Mouse (Mus musculus): ENCODE measurements at regions not wholly inside any gene's neighbourhood (a gene's known extent, or its start where the extent isn't known, plus 50 kb on each side); places are given as distances from the start of the nearest gene placed in this dataset.

DNA sequence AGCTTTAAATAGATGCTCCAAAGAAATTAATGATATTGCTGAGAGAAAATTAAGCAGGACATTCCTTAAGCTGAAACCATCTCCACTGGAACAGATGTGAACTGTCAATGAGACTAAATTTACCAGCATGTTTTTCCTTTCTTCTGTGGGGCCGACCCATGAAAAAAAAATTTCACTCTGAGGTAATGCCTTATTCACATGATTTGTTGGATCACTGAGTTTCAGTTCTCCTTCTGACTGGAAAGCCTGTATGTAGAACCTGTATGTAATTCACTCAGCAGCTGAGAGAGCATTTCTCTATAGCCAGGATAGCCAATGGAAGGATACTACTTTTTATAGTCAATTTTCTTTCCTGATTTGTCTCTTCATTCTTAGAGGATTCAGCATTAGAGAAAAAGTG lies 535.3 kb downstream of the Hdgfl1 start:
- Histone ChIP-seq H3K36me3 (replicated peaks; ENCODE audit: control insufficient read depth, insufficient read depth) (no peaks in the 10 kb centered on the region), H3K4me1 (replicated peaks; ENCODE audit: control insufficient read depth, insufficient read depth, low read length) (no peaks in the 10 kb centered on the region), H3K27me3 (ENCODE audit: control insufficient read depth, insufficient read depth, low read length) (no peaks in the 10 kb centered on the region), H3K4me2 (replicated peaks) (no peak overlapping the region), H3K4me3 (replicated peaks; ENCODE audit: low read length) (no peak overlapping the region), H3K9me3 (ENCODE audit: control insufficient read depth, low read length) (no peaks in the 10 kb centered on the region), H3K27ac (no peak overlapping the region), H3K9ac (no peak overlapping the region)
- ATAC-seq (ENCODE audit: low FRiP score) (no peak), DNase-seq (ENCODE audit: low spot score) (no peak)
- 64% methylated on average over 1 of the region's 1 CpGs for WGBS

DNA sequence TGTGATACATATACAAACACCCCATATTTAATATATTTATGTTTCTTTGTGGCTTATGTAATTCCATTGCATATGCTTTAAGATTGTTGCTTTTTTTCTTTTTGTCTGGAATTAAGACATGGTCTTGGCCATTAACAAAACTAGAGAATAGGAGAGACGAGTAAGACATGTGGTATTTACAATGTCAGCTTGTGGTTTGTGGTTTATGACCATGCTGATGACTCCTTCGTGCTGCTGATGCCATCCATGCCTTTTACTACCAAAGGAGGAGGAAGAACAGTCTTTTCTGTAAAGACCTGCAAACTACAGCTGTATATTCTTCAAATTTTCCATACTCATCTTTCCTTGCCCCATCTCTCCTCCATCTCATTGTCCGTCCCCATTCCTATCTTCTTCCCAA lies 552.7 kb downstream of the Hdgfl1 start:
- H3K27me3 ChIP-seq (ENCODE audit: control insufficient read depth, insufficient read depth, low read length): no peaks in the 10 kb centered on the region
- no peak overlapping the region for H3K4me2 ChIP-seq (replicated peaks)
- H3K9me3 ChIP-seq (ENCODE audit: control insufficient read depth, low read length): no peaks in the 10 kb centered on the region
- no peak overlapping the region for H3K4me3 ChIP-seq (replicated peaks; ENCODE audit: low read length)
- no peak for ATAC-seq (ENCODE audit: low FRiP score)
- no peaks in the 10 kb centered on the region for H3K4me1 ChIP-seq (replicated peaks; ENCODE audit: control insufficient read depth, insufficient read depth, low read length)
- H3K27ac ChIP-seq: no peak overlapping the region
- no peaks in the 10 kb centered on the region for H3K36me3 ChIP-seq (replicated peaks; ENCODE audit: control insufficient read depth, insufficient read depth)
- WGBS: 84% methylated on average over 3 of the region's 3 CpGs
- H3K9ac ChIP-seq: no peak overlapping the region
- DNase-seq (ENCODE audit: low spot score): no peak

DNA sequence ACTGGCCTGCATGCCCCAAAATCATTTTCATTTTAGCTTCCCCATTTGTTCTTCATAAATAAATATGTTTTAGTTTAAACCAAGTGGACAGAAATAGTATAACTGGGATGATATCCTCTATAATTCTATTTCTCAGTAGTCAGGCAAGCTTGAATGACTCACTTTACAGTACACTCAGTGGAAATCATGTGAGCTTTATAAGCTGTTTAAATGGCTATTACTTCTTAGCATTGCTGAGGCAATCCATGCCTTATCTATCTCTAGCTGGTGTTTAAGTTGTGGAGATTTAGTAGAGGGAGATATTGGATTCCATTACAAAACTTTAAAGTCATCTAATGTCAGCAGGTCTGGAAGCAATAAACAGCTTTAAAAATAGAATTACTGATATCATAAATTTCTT lies 553.4 kb downstream of the Hdgfl1 start:
- Histone ChIP-seq H3K27ac (no peak overlapping the region), H3K9me3 (ENCODE audit: control insufficient read depth, low read length) (no peaks in the 10 kb centered on the region), H3K27me3 (ENCODE audit: control insufficient read depth, insufficient read depth, low read length) (no peaks in the 10 kb centered on the region), H3K4me3 (replicated peaks; ENCODE audit: low read length) (no peak overlapping the region), H3K36me3 (replicated peaks; ENCODE audit: control insufficient read depth, insufficient read depth) (no peaks in the 10 kb centered on the region), H3K9ac (no peak overlapping the region), H3K4me2 (replicated peaks) (no peak overlapping the region), H3K4me1 (replicated peaks; ENCODE audit: control insufficient read depth, insufficient read depth, low read length) (no peaks in the 10 kb centered on the region)
- ATAC-seq (ENCODE audit: low FRiP score) (no peak), DNase-seq (ENCODE audit: low spot score) (no peak)

DNA sequence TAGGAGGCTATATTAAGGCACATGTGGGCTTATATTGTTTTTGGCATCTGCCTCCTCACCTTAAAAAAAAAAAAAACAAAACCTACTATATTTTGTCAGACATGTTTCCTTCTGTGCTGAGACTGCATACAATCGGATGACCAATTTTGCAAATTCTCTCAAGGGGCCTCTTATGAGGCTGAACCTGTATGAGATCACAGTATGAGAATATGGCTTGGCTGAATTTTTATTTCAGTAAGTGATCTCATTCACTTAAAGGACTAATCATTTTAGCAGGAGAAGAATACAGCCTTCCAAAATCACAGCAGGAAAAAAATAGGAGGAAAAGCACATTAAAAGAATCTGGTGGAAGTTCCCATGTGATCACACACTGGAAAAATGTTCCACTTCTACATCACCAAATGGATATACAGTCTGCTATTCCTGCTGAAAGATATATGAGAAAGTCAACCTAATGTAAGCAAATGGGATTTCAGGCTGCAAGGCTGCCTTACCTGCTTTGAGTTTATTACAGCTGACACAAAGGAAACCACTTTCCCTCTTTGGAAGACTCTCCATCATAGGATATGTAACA lies 564.3 kb downstream of the Hdgfl1 start:
- H3K4me2 ChIP-seq (replicated peaks): no peak overlapping the region
- no peaks in the 10 kb centered on the region for H3K36me3 ChIP-seq (replicated peaks; ENCODE audit: control insufficient read depth, insufficient read depth)
- WGBS: 71% methylated on average over 1 of the region's 1 CpGs
- no peaks in the 10 kb centered on the region for H3K4me1 ChIP-seq (replicated peaks; ENCODE audit: control insufficient read depth, insufficient read depth, low read length)
- H3K4me3 ChIP-seq (replicated peaks; ENCODE audit: low read length): no peak overlapping the region
- ATAC-seq (ENCODE audit: low FRiP score) (no peak), DNase-seq (ENCODE audit: low spot score) (no peak)
- H3K9me3 ChIP-seq (ENCODE audit: control insufficient read depth, low read length): no peaks in the 10 kb centered on the region
- H3K27me3 ChIP-seq (ENCODE audit: control insufficient read depth, insufficient read depth, low read length): no peaks in the 10 kb centered on the region
- H3K27ac ChIP-seq: no peak overlapping the region
- H3K9ac ChIP-seq: no peak overlapping the region

DNA sequence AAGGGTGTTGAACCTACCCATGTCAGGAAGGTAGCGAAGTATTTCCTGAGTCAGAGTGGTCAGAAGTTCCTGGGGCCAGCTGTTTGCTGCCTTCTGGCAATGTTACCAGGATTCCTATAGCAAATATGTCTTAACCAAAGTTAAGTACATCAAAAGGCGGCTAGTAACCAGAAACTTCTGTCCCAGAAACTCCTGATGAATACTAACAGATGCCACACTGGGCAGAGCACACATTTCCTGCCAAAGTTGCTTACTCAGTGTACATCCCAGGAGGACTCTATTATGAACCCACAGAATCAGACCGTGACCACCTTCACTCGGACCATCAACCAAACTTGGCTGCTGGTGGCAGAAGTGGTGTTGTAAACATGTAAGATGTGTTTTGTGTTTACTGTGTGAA lies 575.3 kb downstream of the Hdgfl1 start:
- Histone ChIP-seq H3K4me3 (replicated peaks; ENCODE audit: low read length) (no peak overlapping the region), H3K9me3 (ENCODE audit: control insufficient read depth, low read length) (no peaks in the 10 kb centered on the region), H3K4me1 (replicated peaks; ENCODE audit: control insufficient read depth, insufficient read depth, low read length) (no peaks in the 10 kb centered on the region), H3K36me3 (replicated peaks; ENCODE audit: control insufficient read depth, insufficient read depth) (no peaks in the 10 kb centered on the region), H3K27ac (no peak overlapping the region), H3K9ac (no peak overlapping the region), H3K4me2 (replicated peaks) (no peak overlapping the region), H3K27me3 (ENCODE audit: control insufficient read depth, insufficient read depth, low read length) (no peaks in the 10 kb centered on the region)
- WGBS: 81% methylated on average over 4 of the region's 4 CpGs
- no peak for ATAC-seq (ENCODE audit: low FRiP score)
- DNase-seq (ENCODE audit: low spot score): no peak

DNA sequence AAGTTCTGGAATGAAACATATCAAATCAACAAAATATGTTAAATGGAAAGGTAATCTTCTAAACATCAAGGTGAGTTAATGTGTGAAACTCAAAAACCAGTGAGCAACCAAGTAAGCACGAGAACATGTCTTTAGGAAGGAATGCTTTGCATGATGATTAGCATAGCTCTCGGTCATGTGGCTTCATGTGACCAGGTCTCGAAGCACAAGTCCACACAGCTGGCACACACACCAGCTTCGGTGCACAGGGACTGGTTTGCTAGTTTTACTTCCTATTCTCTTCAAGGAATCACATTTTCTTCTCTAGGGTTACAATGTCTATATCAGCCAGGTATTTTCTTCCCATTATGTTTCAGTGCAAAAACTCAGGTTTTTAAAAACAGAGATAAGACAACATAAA lies 586.1 kb downstream of the Hdgfl1 start:
- Histone ChIP-seq H3K27ac (no peak overlapping the region), H3K4me3 (replicated peaks; ENCODE audit: low read length) (no peak overlapping the region), H3K4me2 (replicated peaks) (no peak overlapping the region), H3K9me3 (ENCODE audit: control insufficient read depth, low read length) (no peaks in the 10 kb centered on the region), H3K4me1 (replicated peaks; ENCODE audit: control insufficient read depth, insufficient read depth, low read length) (no peaks in the 10 kb centered on the region), H3K9ac (no peak overlapping the region), H3K36me3 (replicated peaks; ENCODE audit: control insufficient read depth, insufficient read depth) (no peaks in the 10 kb centered on the region), H3K27me3 (ENCODE audit: control insufficient read depth, insufficient read depth, low read length) (no peaks in the 10 kb centered on the region)
- no peak for ATAC-seq (ENCODE audit: low FRiP score)
- no peak for DNase-seq (ENCODE audit: low spot score)
- WGBS: 92% methylated on average over 4 of the region's 4 CpGs

DNA sequence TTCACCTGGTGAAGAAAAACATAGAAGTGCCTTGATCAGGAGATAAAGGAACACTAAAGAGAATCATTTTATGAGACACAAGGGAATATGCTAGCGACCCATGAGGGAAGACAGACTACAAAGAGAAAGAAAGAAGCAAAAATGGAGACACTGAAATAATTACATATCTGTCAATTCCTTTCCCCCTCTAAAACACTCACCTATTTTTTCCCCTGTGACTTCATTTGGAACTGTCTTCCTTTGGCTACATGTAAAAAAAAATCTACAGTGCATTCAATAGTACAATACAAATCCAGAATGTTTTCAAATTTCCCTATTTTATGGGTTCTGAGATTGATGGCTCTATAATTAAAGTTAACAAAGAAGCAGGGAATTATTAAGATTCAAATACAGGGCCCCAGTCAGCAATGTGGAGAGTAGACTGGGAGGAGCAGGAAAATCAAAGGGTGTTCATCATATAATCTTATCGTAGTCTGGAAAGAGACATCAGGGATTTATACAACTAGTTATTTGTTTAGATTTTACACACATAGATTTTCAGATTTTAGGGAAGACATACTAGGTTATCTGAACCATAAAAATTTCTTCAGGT lies 598.0 kb downstream of the Hdgfl1 start:
- H3K9ac ChIP-seq: no peak overlapping the region
- WGBS: 88% methylated on average over 2 of the region's 2 CpGs
- H3K4me3 ChIP-seq (replicated peaks; ENCODE audit: low read length): no peak overlapping the region
- H3K4me1 ChIP-seq (replicated peaks; ENCODE audit: control insufficient read depth, insufficient read depth, low read length): no peaks in the 10 kb centered on the region
- no peaks in the 10 kb centered on the region for H3K36me3 ChIP-seq (replicated peaks; ENCODE audit: control insufficient read depth, insufficient read depth)
- H3K27ac ChIP-seq: no peak overlapping the region
- no peak overlapping the region for H3K4me2 ChIP-seq (replicated peaks)
- no peaks in the 10 kb centered on the region for H3K27me3 ChIP-seq (ENCODE audit: control insufficient read depth, insufficient read depth, low read length)
- ATAC-seq (ENCODE audit: low FRiP score) (no peak), DNase-seq (ENCODE audit: low spot score) (no peak)
- H3K9me3 ChIP-seq (ENCODE audit: control insufficient read depth, low read length): no peaks in the 10 kb centered on the region

DNA sequence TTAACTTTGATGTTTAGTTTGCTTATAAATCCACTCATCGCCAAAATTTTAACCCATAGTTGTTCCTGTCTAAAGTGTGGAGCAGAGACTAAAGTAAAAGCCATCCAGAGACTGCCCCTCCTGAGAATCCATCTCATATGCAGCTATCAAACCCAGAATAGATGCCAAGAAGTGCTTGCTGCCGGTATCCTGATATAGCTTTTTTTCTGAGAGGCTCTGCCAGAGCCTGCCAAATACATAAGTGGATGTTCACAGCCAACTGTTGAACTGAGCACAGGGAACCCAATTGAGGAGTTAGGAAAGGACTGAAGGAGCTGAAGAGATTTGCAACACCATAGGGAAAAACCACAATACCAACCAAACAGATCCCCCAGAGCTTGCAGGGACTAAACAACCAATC lies 600.3 kb downstream of the Hdgfl1 start:
- Histone ChIP-seq H3K27me3 (ENCODE audit: control insufficient read depth, insufficient read depth, low read length) (no peaks in the 10 kb centered on the region), H3K9ac (no peak overlapping the region), H3K27ac (no peak overlapping the region), H3K4me3 (replicated peaks; ENCODE audit: low read length) (no peak overlapping the region), H3K4me2 (replicated peaks) (no peak overlapping the region), H3K36me3 (replicated peaks; ENCODE audit: control insufficient read depth, insufficient read depth) (no peaks in the 10 kb centered on the region), H3K9me3 (ENCODE audit: control insufficient read depth, low read length) (no peaks in the 10 kb centered on the region), H3K4me1 (replicated peaks; ENCODE audit: control insufficient read depth, insufficient read depth, low read length) (no peaks in the 10 kb centered on the region)
- 79% methylated on average over 2 of the region's 2 CpGs for WGBS
- DNase-seq (ENCODE audit: low spot score): no peak
- ATAC-seq (ENCODE audit: low FRiP score): no peak

DNA sequence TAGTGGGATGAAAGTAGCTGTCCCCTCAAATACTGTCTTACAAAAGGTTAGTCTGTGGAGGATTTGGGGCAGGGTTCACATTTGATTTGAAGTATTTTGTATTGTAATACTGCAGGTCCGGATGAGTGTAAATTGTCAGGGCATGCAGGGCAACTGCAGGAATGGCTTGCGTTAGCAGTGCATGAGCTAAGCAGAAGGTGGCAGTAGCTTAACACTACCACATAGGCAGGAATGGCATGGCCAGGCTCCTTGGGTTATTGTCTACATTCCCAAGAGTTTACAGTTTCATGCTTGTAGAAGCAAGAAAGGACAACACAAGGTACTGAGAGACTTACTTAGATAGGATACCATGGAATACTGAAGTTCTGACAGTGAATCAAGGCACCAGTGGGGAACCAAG lies 611.3 kb downstream of the Hdgfl1 start:
- 81% methylated on average over 2 of the region's 2 CpGs for WGBS
- Histone ChIP-seq H3K4me1 (replicated peaks; ENCODE audit: control insufficient read depth, insufficient read depth, low read length) (peaks cover 11% of the 10 kb centered on the region; the same call in 1 of the 2 replicates), H3K36me3 (replicated peaks; ENCODE audit: control insufficient read depth, insufficient read depth) (no peaks in the 10 kb centered on the region), H3K9me3 (ENCODE audit: control insufficient read depth, low read length) (no peaks in the 10 kb centered on the region), H3K4me2 (replicated peaks) (no peak overlapping the region), H3K27ac (no peak overlapping the region), H3K27me3 (ENCODE audit: control insufficient read depth, insufficient read depth, low read length) (no peaks in the 10 kb centered on the region), H3K4me3 (replicated peaks; ENCODE audit: low read length) (no peak overlapping the region), H3K9ac (no peak overlapping the region)
- ATAC-seq (ENCODE audit: low FRiP score) (no peak), DNase-seq (ENCODE audit: low spot score) (peak; percentile 27)

Measured in hindbrain, embryonic 14.5 days (tissue).